Mouse (Mus musculus) midbrain, embryonic 14.5 days (tissue): ENCODE measurements around the gene Tap1. TPM values are rescaled to one million over a fixed set of nuclear protein-coding genes. Genes with fewer than 3 reads are reported as not detected.

Source experiments
- ATAC-seq: fragments of 200-750 bp; cut with Nextera tagmentation; 2 replicates; pipeline ENCODE4 v1.8.0; 2017; ENCODE audit warnings: moderate number of reproducible peaks, moderate library complexity; ENCODE audit not compliant: low FRiP score, low TSS enrichment
- DNase-seq: peaks from one replicate; pipeline ENCODE4 v3.0.0-alpha.2; 2015
- H3K27ac ChIP-seq: fragments of 300-500 bp; sonication (generic); replicated peaks from 2 replicates; pipeline ENCODE4 v1.5.1; 2014; ENCODE audit warnings: mild to moderate bottlenecking, low read depth, low read length, moderate library complexity
- H3K27me3 ChIP-seq: fragments of 300-500 bp; sonication (generic); 2 replicates; pipeline ENCODE4 v1.6.1; 2014; ENCODE audit warnings: low read length, control low read depth, mixed read lengths; ENCODE audit not compliant: control insufficient read depth, insufficient read depth
- H3K36me3 ChIP-seq: fragments of 300-500 bp; sonication (generic); 2 replicates; pipeline ENCODE4 v1.6.1; 2014; ENCODE audit warnings: low read length, control low read depth; ENCODE audit not compliant: control insufficient read depth, insufficient read depth
- H3K4me1 ChIP-seq: fragments of 300-500 bp; sonication (generic); 2 replicates; pipeline ENCODE4 v1.6.1; 2014; ENCODE audit warnings: mild to moderate bottlenecking, antibody characterized with exemption, low read length, control low read depth; ENCODE audit not compliant: control insufficient read depth, insufficient read depth
- H3K4me2 ChIP-seq: fragments of 300-500 bp; sonication (generic); 2 replicates; pipeline ENCODE4 v1.6.1; 2014; ENCODE audit warnings: mild to moderate bottlenecking, low read length, moderate library complexity
- H3K4me3 ChIP-seq: fragments of 300-500 bp; sonication (generic); replicated peaks from 2 replicates; pipeline ENCODE4 v1.5.1; 2014; ENCODE audit warnings: low read depth, low read length
- H3K9ac ChIP-seq: fragments of 300-500 bp; sonication (generic); replicated peaks from 2 replicates; pipeline ENCODE4 v1.6.1; 2014; ENCODE audit warnings: mild to moderate bottlenecking, low read length, moderate library complexity
- H3K9me3 ChIP-seq: fragments of 300-500 bp; sonication (generic); 2 replicates; pipeline ENCODE4 v1.6.1; 2016; ENCODE audit warnings: low read length, control low read depth, mixed read lengths; ENCODE audit not compliant: control insufficient read depth
- WGBS: fragments of 180-500 bp; shearing (Covaris S2); extraction: QIAGEN DNeasy Blood & Tissue Kit; methylation state at CpG from one replicate; pipeline ENCODE4 v1.1.7; 2014; 5-methylcytosine and 5-hydroxymethylcytosine counted together
- polyA plus RNA-seq: library from polyadenylated mRNA; unstranded; fragments of >200 nt; fragmentation: Nextera tagmentation; extraction: Ambion mirVana; gene quantifications from 2 replicates; pipeline ENCODE4 v1.2.1, GENCODE M21; 2014

Gene Tap1
- 1.1 and 2.9 TPM in 2 replicates for polyA plus RNA-seq

DNA sequence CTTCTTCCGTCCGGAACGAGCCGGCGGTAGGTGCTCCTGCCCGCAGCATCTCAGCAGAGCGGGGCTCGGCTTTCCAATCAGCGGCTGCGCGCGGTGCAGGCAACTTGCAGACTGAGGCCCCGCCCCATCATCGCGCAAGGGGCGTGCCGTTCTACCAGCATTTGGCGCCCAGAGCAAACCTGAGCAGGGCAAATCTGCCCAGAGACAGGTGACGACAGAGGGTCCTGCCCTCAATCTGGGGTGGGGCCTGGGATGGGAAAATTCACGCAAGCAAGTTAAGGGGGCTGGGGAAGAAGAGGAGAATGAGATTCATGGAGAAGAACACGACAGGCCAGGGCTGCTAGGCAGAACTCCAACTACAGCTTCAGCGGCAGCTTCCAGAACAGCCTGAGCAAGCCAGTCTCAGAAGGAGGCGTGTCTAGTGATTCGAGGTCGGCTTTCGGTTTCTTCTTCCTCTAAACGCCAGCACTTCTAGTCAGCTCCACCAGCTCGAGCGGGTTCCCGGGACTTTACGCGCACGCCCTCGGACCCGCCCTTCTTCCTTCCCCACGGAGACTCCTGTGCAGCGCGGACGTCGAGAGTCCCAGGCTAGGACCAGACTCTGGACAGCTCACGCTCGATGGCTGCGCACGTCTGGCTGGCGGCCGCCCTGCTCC is at the start of gene Tap1, which contains the start of gene Psmb9:
Gene Tap1 (plus strand): TSS at position 293 of the 656 bp plus-strand sequence.
Gene Psmb9 (minus strand): TSS at position 504 of the 656 bp plus-strand sequence.
- H3K4me3 ChIP-seq, result peak within 1 kb of the TSS; percentile 40
- under 1% methylated on average over 46 of the region's 46 CpGs for WGBS
- no peak within 1 kb of the TSS for H3K27ac ChIP-seq
- H3K4me2 ChIP-seq, result peak within 1 kb of the TSS; percentile 74
- no peaks in the 10 kb centered on the region for H3K9me3 ChIP-seq
- H3K27me3 ChIP-seq, result peaks cover 39% of the 10 kb centered on the region
- H3K36me3 ChIP-seq, result no peaks in the 10 kb centered on the region
- H3K4me1 ChIP-seq, result peaks cover 9% of the 10 kb centered on the region; the same call in 1 of the 2 replicates
- peak within 1 kb of the TSS; percentile 39 for H3K9ac ChIP-seq
- DNase-seq (peak; percentile 91), ATAC-seq (peak; percentile 86)

DNA sequence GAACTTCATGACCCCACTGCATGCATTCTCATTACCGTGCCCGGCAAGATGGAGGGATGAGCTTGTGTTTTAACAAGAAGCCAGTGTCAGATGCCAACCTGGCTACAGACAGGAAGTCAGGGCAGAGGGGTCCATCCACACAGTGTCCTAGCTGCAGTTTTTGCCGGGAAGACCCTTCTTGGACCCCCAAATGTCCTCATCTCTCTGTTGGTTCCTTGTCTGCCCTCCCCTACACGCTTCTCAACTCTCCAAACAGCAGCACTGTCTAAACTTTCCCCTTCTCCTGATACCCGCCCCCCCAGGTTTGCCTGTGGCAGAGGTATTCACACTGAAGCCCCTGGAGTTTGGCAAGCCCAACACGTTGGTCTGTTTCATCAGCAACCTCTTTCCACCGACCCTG is 49.8 kb upstream of the Tap1 start:
- H3K27me3 ChIP-seq, result peaks cover 17% of the 10 kb centered on the region

DNA sequence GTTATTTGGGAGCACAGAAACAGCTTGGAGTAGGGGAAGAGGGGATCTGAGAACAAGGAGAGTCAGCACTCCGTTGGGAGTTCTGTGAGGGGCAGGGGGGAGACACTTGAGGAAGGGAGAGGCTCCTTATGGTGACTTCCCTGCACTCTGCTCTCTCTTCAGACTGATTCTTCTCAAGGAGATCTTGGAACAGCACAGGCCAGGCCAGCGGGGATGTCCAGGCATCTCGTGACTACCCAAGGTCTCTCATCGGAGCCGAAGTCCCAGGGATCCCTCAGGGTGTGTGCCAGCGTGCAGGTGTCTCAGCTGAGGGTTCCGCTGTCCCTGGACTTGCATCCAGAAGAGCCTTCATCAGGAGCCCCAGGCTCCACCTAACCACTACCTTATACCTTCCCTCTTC is 48.7 kb upstream of the Tap1 start:
- H3K36me3 ChIP-seq, result no peaks in the 10 kb centered on the region

More for the DNA sequence above, 49.8 kb upstream of the Tap1 start:
- H3K4me1 ChIP-seq, result peaks cover 13% of the 10 kb centered on the region; the same call in 1 of the 2 replicates
- WGBS, result 81% methylated on average over 7 of the region's 7 CpGs
- no peak overlapping the region for H3K4me2 ChIP-seq
- DNase-seq, result no peak
- no peak overlapping the region for H3K9ac ChIP-seq
- no peak overlapping the region for H3K4me3 ChIP-seq
- H3K9me3 ChIP-seq, result no peaks in the 10 kb centered on the region
- no peaks in the 10 kb centered on the region for H3K36me3 ChIP-seq
- no peak overlapping the region for H3K27ac ChIP-seq
- no peak for ATAC-seq

DNA sequence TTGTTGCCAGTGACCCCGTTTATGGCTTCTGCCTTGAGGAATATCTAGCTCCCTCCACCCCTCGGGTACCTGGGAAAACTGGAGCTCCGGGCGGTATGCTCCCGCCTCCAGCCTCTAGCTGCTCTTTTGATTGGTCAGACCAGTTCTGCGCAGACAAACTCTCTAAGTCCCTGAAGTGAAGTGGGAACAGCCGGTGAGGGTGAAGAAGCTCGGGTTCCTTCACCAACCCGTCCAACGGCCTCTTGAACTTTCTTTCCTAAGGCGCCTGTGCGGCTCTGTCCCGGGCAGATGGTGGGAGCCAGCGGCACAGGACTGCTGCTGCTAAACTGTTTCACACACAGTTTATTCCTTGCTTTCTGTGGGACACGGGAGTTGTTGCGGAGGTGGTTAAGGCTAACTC is 47.9 kb upstream of the Tap1 start:
- no peak for ATAC-seq
- Histone ChIP-seq H3K36me3 (no peaks in the 10 kb centered on the region), H3K4me3 (peak overlapping the region; percentile 9), H3K27ac (no peak overlapping the region), H3K9ac (no peak overlapping the region; the same call in 1 of the 2 replicates), H3K27me3 (peaks cover 17% of the 10 kb centered on the region), H3K4me2 (peak overlapping the region; percentile 47), H3K4me1 (peaks cover 17% of the 10 kb centered on the region; the same call in 1 of the 2 replicates), H3K9me3 (no peaks in the 10 kb centered on the region)
- WGBS, result 2% methylated on average over 16 of the region's 16 CpGs
- DNase-seq, result peak; percentile 57

More for the DNA sequence above, 48.7 kb upstream of the Tap1 start:
- H3K9me3 ChIP-seq, result no peaks in the 10 kb centered on the region
- H3K27ac ChIP-seq, result no peak overlapping the region
- H3K4me3 ChIP-seq, result no peak overlapping the region
- no peak overlapping the region for H3K9ac ChIP-seq
- H3K27me3 ChIP-seq, result peaks cover 17% of the 10 kb centered on the region
- DNase-seq, result no peak
- ATAC-seq, result no peak
- peaks cover 17% of the 10 kb centered on the region; the same call in 1 of the 2 replicates for H3K4me1 ChIP-seq
- H3K4me2 ChIP-seq, result no peak overlapping the region; the same call in 1 of the 2 replicates
- WGBS, result 83% methylated on average over 7 of the region's 7 CpGs

DNA sequence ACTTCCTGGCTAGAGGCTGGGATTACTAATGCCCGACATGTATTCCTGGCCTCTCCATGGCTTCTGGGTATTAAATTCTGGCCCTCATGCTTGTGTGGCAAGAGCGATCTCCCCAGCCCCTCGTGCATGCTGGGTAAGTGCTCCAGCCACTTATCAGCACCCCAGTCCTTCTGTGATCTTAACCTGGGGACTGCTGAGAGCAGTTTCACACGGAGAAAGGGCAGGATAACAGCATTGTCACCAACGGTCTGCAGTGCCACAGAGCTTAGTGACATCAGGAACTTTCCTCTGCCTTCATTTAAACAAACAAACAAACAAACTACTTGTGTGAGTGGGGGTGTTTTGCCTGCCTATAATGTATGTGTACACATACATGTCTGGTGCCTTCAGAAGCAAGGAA is 47.1 kb upstream of the Tap1 start:
- Histone ChIP-seq H3K36me3 (no peaks in the 10 kb centered on the region), H3K4me2 (no peak overlapping the region), H3K9ac (0 out of 2 replicates have a peak overlapping the region, but pooled peaks have one; percentile 6), H3K4me3 (no peak overlapping the region), H3K9me3 (no peaks in the 10 kb centered on the region), H3K27me3 (peaks cover 17% of the 10 kb centered on the region), H3K4me1 (peaks cover 17% of the 10 kb centered on the region; the same call in 1 of the 2 replicates), H3K27ac (no peak overlapping the region)
- DNase-seq (no peak), ATAC-seq (no peak)
- WGBS, result 17% methylated on average over 5 of the region's 5 CpGs

DNA sequence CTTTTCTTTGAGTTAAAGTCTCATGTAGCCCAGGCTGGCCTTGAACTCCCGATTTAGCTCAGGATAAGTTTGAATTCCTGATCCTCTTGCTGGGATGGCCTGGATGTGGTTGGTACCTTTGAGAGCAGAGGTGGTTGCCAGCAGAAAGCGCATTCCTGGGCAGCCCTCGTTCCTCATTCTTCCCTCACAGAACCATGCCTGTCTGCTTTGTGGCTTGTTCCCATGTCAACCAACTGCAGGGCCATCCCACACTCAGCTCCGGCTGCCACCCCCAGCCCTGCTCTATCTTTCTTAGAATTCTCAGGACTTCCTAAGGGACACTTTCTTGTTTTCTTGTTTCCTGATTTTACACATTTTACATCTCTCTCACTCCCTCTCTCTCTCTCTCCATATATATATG is 45.9 kb upstream of the Tap1 start:
- no peak overlapping the region for H3K4me2 ChIP-seq
- WGBS, result 45% methylated on average over 4 of the region's 4 CpGs
- DNase-seq (no peak), ATAC-seq (no peak)
- no peak overlapping the region for H3K27ac ChIP-seq
- H3K4me3 ChIP-seq, result no peak overlapping the region
- no peaks in the 10 kb centered on the region for H3K9me3 ChIP-seq
- peaks cover 14% of the 10 kb centered on the region; the same call in 1 of the 2 replicates for H3K4me1 ChIP-seq
- H3K27me3 ChIP-seq, result peaks cover 17% of the 10 kb centered on the region
- H3K9ac ChIP-seq, result no peak overlapping the region
- no peaks in the 10 kb centered on the region for H3K36me3 ChIP-seq

DNA sequence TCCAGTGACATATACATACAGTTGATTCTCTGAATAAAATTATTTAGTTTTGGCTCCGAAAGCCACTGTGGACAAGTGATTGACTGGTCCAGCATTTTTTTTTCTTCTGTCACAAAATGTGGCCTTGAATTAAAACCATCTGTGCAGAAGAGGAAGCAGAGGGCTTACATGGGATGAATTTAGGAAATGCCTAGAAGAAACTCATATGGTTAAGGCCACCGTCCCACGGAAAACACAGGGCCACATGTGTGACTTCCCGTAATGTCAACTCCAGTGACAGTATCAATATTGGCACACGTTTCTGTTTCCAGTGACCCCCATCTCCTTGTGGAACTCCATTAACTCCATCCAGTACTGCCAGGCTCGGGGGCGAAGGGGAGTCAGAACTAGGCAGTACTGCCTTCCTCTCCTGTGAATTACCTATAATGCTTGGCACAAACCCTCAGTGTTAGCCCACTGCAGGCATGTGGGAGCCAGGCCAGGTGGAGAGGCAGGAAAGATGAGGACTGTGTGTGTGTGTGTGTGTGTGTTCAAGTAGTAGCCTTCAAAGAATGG is 44.8 kb upstream of the Tap1 start:
- ATAC-seq, result no peak
- H3K4me1 ChIP-seq, result peaks cover 14% of the 10 kb centered on the region; the same call in 1 of the 2 replicates
- DNase-seq, result no peak
- peaks cover 17% of the 10 kb centered on the region for H3K27me3 ChIP-seq
- H3K9me3 ChIP-seq, result no peaks in the 10 kb centered on the region
- no peak overlapping the region for H3K4me2 ChIP-seq
- no peak overlapping the region for H3K4me3 ChIP-seq
- no peak overlapping the region for H3K27ac ChIP-seq
- no peaks in the 10 kb centered on the region for H3K36me3 ChIP-seq
- WGBS, result 90% methylated on average over 7 of the region's 7 CpGs
- no peak overlapping the region for H3K9ac ChIP-seq

DNA sequence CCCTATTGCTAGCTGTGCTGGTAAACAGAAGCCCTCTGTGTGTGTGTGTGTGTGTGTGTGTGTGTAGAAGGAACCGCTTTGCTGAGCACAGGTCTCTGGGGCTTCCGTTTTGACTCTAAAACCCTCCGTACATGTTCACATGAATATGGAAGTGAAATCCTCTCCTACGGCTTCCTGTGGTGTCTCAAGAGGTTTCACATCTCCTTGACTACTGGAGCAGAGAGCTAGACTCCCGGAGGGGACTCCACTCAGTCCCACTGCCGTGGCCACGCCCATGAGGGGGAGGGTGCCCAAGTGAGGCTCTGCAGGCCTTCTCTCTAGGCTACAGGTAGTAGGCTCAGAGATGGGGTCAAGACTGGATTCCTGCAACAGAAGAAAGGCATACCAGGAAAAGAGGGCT is 44.3 kb upstream of the Tap1 start, which contains the start of gene H2-DMb2:
Gene H2-DMb2 (plus strand): TSS at position 275 of the 400 bp plus-strand sequence.
- H3K27ac ChIP-seq, result no peak within 1 kb of the TSS
- ATAC-seq (no peak), DNase-seq (peak; percentile 19)
- peaks cover 14% of the 10 kb centered on the region; the same call in 1 of the 2 replicates for H3K4me1 ChIP-seq
- H3K4me2 ChIP-seq, result no peak within 1 kb of the TSS
- H3K4me3 ChIP-seq, result no peak within 1 kb of the TSS
- peaks cover 17% of the 10 kb centered on the region for H3K27me3 ChIP-seq
- no peaks in the 10 kb centered on the region for H3K36me3 ChIP-seq
- WGBS, result 22% methylated on average over 7 of the region's 7 CpGs
- H3K9me3 ChIP-seq, result no peaks in the 10 kb centered on the region
- no peak within 1 kb of the TSS for H3K9ac ChIP-seq
